Mouse (Mus musculus): Measurements from ENCODE around the gene Ube2e2. TPM values are rescaled to one million over a fixed set of nuclear protein-coding genes. Genes with fewer than 3 reads are reported as not detected.
A peak's percentile ranks its signal among the peaks of the same experiment; 100 is the strongest.
"Not testable (repeated sequence)": the region's sequence is repeated elsewhere in the genome, so short reads cannot be mapped to it uniquely, and the experiment has no call there.

The Ube2e2 gene
- polyA plus RNA-seq, 1 experiment = 118 TPM

DNA sequence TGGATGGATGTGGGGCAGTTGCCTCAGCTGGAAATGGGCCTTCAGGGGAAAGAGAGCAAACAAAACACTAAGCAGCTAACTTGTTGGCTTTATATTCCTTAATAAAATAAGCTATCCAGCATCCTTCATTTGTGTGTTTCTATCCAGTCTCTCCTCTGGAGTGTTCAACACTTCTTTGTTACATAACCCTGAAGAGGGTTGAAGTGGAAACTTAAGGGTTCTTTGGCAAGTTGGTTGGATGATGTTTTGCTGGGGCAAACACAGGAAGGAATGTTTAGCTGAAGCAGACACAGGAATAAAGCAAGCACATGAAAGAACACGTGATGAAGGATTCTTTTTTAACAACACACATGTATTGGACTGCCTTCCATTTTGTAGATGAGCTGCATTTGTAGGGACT is 256.3 kb downstream of the Ube2e2 start:
- DNase-seq (ENCODE audit: low read depth) = no peak

DNA sequence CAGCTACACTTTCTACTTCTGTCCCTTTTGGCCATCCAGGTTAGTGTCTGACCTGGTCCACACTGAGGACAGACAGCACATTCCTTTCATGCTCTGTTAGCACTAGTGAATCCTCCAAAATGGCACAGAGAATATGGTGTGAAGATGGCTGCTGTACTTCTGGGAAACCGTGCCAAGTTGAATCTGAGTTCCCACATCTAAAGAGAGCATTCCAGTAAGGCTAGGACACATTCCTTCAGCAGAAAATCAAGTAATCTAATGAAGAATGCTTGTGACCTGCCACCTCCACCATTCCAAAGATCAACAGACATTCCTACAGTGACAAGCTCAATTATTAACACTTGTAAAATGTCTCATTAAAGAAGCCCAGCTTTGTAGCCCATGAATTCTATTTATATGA is 265.9 kb downstream of the Ube2e2 start:
- DNase-seq (ENCODE audit: low read depth) = no peak

DNA sequence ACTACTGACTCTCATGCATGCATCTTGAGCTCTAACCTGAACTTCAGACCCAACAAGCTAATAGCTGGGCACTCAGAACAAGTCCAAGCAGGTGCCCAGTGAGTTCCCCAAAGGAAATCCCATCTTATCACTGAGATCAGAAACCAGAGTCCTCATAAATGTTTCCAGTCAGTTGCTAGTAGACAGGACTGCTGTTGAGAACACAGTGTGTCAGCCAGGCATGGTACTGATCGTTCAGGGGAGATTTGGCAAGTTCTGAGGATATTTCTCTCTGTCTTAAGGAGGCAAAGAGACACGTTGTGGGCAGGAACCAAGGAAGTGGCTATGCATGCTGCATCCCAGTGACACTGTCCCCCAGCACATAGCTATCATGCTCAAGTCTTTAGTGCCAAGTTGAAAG is 275.5 kb downstream of the Ube2e2 start:
- peak; percentile 37 for DNase-seq (ENCODE audit: low read depth)

DNA sequence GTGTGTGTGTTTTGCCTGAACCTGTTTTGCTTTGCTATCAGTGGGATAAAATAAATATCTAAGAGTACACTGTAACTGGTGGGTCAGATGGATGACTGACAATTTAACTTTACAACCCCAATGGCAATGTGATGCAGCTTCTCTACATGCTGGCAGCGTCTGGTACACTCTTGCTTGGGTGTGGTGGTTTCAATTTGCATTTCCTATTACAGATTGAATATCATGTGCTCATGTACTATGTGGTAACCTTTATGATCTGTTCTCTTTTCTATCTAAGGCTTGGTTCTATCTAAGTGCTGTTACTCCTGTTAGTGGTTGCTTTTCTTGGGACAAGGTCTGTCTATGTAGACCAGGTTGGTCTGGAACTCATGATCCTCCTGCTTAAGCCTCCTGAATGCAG is 292.1 kb downstream of the Ube2e2 start:
- DNase-seq (ENCODE audit: low read depth) = no peak

DNA sequence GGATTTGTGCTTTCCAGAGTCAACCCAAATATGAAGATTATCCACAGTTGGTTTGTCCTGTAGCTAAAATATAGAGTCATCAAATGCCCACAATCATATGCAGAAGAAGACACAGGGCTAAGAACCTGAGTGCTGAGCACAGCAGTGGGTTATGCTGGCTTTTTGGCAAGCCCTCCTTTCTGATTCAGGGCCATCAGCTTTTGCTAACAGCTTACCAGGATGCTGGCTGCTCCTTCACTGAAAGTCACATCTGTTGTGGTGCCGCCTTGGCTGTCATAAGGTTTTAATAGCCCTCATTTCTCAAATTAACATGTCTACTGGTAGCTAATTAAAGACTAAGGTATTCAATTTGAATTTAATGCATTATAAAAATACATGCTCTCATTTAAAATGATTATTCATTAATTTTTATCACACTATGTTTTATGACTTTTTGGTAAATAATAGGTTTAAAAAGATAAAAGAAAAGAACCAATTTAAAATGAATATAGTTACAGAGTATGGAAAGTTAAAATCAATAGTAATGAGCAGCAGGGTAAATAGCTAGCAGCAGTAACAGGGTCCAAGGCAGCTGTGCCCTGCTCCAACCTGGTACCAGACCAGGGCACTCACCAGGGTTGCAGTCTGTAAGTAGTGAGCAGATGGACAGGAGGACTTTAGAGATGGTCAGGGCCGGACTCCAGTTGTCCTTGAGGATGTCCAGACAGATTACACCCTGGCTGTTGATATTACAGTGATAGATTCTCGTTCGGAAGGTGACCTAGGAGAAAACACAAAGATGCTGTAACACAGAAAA is 307.6 kb downstream of the Ube2e2 start:
- DNase-seq (ENCODE audit: low read depth) = no peak

DNA sequence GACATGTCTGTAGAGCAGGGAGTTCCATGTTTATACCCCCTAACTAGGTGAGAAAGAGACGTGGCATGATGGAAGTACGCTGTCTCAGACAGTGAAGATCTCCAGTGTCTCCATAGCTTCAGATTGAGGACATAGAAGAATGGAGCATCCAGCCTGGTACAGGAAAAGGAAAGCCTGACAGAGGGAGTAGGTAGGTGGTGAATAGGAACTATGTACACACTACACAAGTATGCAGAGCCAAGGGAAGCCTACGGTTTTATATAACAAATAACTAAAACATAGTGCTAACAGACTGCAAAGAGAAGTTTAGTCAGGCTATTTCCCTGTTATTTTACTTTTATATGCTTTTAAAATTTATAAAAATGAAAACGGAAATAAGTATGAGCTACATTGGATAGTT is 312.3 kb downstream of the Ube2e2 start:
- DNase-seq (ENCODE audit: low read depth) = no peak

DNA sequence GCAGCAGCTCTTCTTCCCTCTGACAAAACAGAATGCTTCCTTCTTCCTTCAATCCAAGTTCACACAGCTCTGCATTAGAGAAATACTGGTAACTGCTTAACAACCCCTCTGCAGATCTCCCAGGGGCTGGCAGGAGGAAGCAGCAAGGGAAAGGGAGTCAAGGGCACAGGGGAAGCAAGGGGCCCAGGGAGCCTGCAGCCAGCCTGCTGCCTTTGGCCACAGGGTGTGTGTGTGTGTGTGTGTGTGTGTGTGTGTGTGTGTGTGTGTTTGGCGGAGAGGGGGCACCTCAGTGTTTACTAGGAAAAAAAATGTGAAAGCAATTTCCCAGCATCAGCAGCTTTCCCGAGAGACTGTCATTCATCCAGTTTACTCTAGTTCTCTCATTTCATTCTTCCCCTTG is 319.3 kb downstream of the Ube2e2 start:
- no peak for DNase-seq (ENCODE audit: low read depth)

DNA sequence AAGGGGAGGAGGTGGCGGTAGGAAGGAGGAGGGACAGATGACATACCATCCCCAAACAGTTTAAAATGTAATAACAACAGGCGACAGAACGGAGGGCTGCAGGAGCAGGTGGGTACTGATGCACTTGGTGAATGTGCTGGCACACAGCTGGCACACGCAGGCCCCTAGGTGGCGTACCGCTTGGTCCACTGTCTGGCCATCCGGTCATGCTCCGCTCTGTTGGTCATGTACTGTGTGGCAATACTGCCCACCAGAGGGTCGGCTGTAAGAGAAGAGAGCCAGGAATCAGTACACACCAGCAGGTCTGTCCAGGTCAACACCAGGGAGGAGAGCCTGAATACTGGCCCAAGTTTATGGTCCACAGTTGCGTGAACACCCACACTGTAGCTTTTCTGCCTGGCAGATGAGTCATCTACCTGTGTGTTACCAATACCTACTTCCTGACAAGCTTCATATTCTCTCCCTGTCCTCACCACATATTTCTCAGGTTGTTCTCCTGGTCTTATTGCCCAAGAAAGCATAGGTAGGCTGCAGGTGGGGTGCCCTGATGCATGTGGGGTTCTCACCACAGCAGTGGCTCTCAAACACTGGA is 319.8 kb downstream of the Ube2e2 start:
- no peak for DNase-seq (ENCODE audit: low read depth)

DNA sequence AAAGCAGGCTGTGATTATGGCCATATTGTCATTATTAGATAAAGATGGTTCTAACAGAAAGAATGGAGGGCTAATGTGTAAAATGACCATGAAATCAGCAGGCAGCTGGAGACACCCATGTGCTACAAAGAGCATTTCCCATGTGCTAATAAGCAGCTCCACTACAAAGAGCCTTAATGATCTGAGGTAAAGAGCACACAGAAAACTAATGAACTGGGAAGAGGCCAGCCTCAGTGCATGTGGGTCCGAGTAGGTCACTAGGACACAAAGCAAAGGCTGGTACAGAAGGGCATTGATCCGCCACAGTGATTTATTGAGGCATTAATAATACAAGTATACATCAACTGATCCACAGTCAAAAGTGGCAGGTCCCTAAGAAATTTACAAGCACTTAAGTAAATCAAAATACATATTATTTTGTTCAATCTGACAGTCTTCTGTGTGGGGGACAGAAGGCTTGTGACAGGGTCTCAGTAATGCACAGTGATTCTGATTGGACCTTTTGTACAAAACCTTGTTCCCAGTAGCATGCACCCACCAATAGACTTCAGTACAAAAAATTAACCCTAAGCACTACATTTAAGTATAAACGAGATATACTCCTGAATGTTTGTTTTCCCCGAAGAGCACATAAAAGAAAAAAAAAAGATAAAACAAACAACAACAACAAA is 320.6 kb downstream of the Ube2e2 start:
- DNase-seq (ENCODE audit: low read depth) = no peak

DNA sequence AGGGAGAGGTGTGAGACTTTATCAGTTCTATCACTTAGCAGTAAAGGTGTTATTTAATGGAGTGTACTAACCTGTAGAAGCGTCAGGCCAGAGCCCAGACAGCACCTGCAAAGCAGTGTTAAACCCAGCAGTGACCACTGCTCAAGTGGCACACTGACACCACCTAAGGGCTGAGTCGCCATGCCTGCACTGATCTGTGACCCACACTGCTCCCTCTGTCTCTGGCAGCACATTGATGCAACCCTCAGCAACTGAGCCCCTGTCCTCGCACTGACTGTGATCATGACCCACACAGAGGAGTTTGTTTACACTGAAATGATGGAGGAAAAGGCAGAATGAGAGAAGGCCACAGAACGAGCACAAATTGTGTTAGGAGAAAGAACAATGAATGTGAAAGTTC is 321.2 kb downstream of the Ube2e2 start:
- no peak for DNase-seq (ENCODE audit: low read depth)

DNA sequence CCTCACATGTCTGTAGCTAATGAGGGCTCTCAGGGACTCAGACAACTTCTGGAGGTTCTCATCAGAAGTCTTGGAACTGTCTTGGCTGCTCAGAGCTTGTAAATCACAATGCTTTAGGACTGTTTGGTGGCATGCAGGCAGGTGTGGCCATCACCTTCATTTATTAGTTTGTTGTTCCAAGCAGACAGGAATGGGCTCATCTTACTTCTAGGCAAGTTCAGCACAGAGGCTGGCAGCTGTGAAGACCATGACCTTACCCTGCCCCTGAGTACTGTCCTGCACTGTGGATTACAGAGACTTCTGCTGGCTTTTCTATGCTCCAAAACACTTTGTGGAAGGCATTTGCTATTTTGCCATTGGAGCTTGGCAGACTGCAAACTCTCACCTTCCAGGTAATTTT is 324.5 kb downstream of the Ube2e2 start:
- no peak for DNase-seq (ENCODE audit: low read depth)

DNA sequence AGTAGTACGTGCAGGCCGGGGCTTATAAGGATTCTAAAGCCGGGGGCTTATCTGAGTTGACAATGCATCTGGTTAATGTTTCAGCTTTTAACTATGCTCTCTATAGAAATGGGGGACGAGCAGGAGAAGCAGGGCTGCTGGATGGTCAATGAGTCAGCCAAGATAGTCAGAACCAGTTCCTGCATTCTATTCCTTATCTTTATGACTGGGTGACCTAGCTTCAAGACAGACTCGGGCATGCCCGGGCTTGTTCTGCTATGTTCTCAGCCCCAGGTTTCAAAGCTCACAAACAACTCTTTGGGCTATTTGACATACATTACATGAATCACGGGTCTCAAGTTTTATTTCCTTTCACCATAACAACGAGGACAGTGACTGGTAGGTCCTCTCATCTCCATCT is 329.1 kb downstream of the Ube2e2 start:
- DNase-seq (ENCODE audit: low read depth) = not testable (repeated sequence)

DNA sequence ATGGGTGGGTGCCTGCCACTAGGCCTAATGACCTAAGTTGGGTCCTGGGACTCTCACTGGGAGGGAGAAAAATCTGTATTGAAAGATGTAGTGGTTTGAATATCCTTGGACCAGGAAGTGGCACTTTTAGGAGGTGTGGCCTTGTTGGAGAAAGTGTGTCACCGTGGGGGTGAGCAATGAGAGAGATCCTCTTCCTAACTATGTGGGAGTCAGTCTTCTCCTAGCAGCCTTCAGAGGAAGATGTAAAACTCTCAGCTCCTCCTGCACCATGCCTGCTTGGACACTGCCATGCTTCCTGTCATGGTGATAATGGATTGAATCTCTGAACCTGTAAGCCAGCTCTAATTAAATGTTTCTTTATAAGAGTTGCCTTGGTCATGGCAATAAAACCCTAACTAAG is 338.8 kb downstream of the Ube2e2 start:
- DNase-seq (ENCODE audit: low read depth) = no peak

DNA sequence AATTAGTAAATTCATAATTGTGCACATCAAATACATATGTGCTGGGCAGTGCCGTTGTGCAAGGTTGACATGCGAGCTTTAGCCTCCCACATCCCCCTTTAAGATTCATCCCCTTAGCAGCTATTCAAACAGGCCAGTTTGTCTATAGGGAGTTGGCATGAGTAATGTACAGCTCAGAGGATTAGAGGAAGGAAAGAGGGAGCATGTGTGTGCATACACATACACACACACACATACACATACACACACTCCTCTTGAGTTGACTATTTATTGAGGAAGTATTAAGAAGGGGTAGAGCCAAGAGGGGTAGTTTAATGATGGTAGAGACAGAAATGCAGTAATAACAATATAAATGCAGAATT is 339.5 kb downstream of the Ube2e2 start:
- no peak for DNase-seq (ENCODE audit: low read depth)

DNA sequence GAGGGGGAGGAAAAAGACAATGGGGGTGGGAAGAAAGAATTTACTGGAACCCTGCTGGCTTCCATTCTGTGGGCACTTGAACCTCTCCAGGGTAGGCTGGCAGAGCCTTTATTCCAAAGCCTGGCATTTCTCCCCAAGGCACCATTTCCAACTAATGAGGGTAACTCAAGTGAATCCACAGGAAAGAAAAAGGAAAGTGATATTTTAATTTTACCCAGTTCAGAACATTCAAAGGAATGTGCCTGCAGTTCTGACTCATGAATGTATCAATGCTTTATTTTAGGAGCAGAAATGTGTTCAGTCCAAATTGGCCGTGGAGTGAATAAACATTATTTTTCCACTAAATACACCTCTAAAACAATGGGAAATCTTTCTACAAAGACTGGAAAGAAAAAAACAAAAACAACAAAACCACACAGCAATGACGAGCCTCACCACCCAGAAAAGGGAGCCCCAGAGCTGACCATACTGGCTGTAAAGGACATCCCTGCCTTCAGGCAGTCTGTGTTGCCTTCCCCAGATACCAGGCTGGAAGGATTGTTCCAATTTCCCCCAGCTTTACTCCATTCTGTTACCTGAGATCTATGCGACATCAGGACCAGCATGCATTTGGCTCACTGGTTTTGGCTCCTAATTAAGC is 340.0 kb downstream of the Ube2e2 start:
- DNase-seq (ENCODE audit: low read depth) = no peak

DNA sequence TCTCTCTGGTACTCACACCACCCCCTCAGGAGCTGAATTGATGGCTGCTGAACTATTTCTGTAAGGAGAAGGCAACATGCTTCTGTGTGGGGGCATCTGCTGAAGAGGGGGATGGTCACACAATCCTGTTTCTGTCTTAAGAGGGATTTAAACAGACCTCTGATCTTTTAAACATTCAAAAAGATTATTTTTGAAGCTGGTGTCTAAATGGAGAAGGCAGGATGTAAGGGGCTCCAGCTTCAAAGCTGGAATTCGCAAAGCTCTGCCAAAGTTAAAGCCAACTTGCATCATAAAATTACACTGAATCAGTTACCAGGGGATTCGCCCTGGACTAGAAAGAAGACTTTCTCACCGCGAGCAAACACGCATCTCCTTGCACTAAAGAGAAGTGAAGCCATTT is 346.5 kb downstream of the Ube2e2 start:
- DNase-seq (ENCODE audit: low read depth) = no peak

DNA sequence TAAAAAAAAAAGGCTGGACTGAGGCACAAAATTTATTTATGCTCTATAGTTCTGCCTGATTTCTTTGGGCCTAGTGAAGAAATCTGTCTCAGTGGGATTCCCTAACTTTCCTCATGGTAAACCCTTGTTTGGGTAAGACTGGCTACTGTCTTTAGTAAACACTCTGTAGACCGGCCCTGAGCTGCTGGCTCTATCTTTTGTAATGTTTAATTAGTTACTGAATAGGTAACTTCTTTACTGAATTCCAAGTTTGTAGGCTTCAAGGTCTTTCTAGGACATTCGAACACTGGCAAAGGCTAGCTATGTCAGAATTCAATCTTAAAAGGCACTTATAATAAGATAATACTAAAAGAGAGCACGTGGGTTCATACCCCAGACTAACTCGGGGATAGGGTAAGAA is 355.0 kb downstream of the Ube2e2 start:
- DNase-seq (ENCODE audit: low read depth) = not testable (repeated sequence)

DNA sequence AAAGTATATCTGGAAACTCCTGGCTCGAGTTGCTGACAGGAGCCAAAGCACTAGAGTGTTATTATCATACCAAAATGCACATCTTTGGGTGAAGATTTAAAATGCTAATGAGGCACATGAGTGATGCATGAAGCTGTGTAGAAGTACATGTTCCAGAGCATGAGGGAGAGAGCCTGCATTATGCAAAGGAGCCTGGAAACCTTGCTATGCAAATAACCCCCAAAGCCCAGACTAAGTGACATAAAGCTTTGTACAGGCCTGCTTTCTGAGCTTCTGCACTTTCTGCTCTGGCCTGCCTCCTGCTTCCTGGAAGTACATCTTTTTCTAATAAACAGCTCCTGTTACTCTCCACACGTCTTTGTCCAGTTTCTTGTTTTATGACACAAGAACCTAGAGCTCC is 363.2 kb downstream of the Ube2e2 start:
- no peak for DNase-seq (ENCODE audit: low read depth)

DNA sequence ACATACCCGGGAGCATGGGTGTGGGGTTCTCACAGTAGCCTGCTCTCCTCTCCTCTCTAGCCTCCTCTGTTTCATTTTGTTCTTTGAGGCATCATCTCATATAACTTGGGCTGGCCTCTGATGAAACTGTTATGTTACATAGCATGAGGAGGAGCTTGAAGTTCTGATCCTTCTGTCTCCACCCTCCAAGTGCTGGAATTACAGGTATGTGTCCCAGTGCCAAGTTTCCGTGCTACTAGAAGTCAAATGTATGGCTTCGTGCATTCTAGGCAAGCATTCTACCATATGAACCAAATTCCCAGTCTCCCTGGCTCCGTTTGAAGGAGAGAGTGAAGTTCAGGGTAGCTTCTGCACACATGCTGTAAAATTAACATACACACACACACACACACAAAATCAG is 363.6 kb downstream of the Ube2e2 start:
- no peak for DNase-seq (ENCODE audit: low read depth)

Measured in gonadal fat pad, adult 2 months (tissue).